Mouse (Mus musculus): ENCODE measurements around the gene Ano6.

DNA sequence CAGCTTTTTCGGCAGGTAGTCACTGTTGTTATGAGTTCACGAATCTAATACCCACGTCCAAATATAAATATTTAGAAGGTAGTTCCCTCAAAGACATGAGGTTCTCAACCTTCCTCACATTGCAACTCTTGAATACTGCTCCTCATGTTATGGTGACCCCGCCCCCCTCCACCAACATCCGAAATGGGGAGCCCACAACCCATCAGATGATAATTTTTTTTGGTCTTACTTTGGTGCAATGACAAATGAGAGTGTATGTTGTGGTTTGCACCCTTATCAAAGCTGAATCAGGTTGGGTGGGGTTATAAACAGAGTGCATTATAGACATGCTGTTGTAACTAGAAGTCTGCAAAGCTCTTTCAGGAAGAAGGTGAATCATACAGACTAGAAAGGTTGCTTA, 99.7 kb downstream of the Ano6 start:
- TF ChIP-seq CTCF (IDR thresholded peaks at IDR 0.05; ENCODE audit: low read depth) (no peak), EP300 (IDR thresholded peaks at IDR 0.05; ENCODE audit: low read depth) (no peak)
